Mouse (Mus musculus) ES-E14 (cell line): ENCODE measurements around the gene Serpinb1a.

Experiments used
- CHD2 ChIP-seq: IDR thresholded peaks from 2 replicates; pipeline ENCODE4 v1.6.1; 2014; ENCODE audit warnings: mild to moderate bottlenecking, low read depth, low read length, inconsistent platforms
- HCFC1 ChIP-seq: IDR thresholded peaks from 2 replicates; pipeline ENCODE4 v1.6.1; 2012; ENCODE audit warnings: low read length, inconsistent platforms, borderline replicate concordance; ENCODE audit not compliant: insufficient read depth
- ZC3H11A ChIP-seq: IDR thresholded peaks from 2 replicates; pipeline ENCODE4 v1.6.1; 2012; ENCODE audit warnings: low read depth, mild to moderate bottlenecking, inconsistent platforms, low read length, borderline replicate concordance
- ZNF384 ChIP-seq: IDR thresholded peaks from 2 replicates; pipeline ENCODE4 v1.6.1; 2012; ENCODE audit warnings: low read depth, low read length, inconsistent platforms

DNA sequence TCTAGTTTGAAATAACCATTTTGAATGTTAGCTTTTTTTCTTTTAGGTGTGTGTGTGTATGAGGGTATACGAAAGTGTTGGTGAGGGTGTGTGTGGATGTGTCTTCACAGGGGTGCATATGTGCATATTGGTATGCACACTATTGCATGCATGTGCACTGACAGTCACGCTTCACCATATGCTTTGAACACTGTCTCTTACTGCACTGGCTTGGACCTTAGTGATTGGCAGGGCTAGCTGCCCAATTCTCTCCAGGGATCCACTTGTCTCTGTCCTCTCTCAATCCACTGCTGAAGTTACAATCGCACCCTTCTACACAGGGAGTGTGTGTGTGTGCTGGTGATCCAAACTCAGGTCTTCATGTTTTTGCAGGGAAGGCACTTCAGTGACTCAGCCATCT lies 9.6 kb downstream of the Serpinb1a start:
- TF ChIP-seq ZC3H11A: no peak
- no peak for TF ChIP-seq CHD2
- TF ChIP-seq ZNF384: no peak
- TF ChIP-seq HCFC1: no peak
